Mouse (Mus musculus) spleen, adult 2 months (tissue): ENCODE measurements around the gene Selenok.

Experiments used
- CTCF ChIP-seq: fragments of 200-500 bp; IDR thresholded peaks from 2 replicates; pipeline ENCODE4 v1.5.1; 2011; ENCODE audit warnings: mild to moderate bottlenecking, inconsistent platforms; ENCODE audit not compliant: insufficient read depth, insufficient read length, insufficient replicate concordance; ENCODE audit errors: extremely low read depth
- POLR2A ChIP-seq: fragments of 200-500 bp; IDR thresholded peaks from 2 replicates; pipeline ENCODE4 v1.6.1; 2011; ENCODE audit warnings: low read depth, low read length, inconsistent platforms

DNA sequence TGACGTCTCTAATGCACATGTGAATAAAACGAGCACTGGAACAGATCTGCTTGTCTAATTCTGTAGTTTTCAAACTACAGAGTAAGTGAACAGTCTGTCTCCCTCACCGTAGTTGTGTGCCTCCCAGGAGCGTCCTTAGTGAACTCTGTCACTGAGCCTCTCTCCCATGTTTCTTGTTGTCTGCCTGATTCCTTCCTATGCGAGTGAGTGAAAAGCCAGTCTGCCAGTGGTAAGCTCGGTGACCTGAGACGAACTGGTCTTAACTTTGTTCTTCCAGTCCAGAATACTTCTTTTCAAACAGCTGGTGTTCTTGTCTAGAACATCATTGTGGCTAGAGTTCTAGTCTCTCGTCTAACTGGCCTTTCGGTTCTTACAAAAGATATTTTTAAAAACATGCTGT is 19.6 kb downstream of the Selenok start:
- TF ChIP-seq CTCF (no peak), POLR2A (no peak)
